Mouse (Mus musculus) embryonic fibroblast, embryonic 13.5 days (primary cell): Measurements from ENCODE around the gene Abcb6.

ENCODE experiments used
- CTCF ChIP-seq: IDR thresholded peaks from 2 replicates; pipeline ENCODE4 v1.5.1; 2011; ENCODE audit warnings: mild to moderate bottlenecking, control low read depth, low read length, moderate library complexity, borderline replicate concordance; ENCODE audit not compliant: insufficient read depth
- POLR2A ChIP-seq: IDR thresholded peaks from 2 replicates; pipeline ENCODE4 v1.6.1; 2011; ENCODE audit warnings: low read depth, mild to moderate bottlenecking, control low read depth, low read length, moderate library complexity

DNA sequence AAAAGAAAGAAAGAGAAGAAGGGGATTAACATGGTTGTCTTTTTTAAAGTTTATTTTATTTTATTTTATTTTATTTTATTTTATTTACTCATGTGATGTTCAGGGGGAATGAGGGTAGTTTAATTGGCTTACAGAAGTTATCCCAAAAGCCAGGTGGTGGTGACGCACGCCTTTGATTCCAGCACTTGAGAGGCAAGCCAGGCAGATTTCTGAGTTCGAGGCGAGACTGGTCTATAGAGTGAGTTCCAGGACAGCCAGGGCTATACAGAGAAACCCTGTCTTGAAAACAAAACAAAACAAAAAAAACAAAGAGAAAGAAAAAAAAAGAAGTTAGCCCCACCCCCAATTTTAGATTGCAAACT is 20.0 kb downstream of the Abcb6 start:
- TF ChIP-seq CTCF (no peak), POLR2A (no peak)
